Mouse (Mus musculus) myocyte (in vitro differentiated cells): ENCODE results near the gene Tspan15.

ENCODE experiments used
- CEBPB ChIP-seq: IDR thresholded peaks from 2 replicates; pipeline ENCODE4 v1.6.1; 2011; ENCODE audit warnings: mild to moderate bottlenecking, moderate library complexity; ENCODE audit not compliant: poor library complexity, insufficient read depth, severe bottlenecking
- E2F4 ChIP-seq: IDR thresholded peaks from one replicate; pipeline ENCODE4 v1.6.1; 2011; ENCODE audit warnings: mild to moderate bottlenecking, control low read depth, moderate library complexity; ENCODE audit not compliant: insufficient read depth
- MAX ChIP-seq: IDR thresholded peaks from one replicate; pipeline ENCODE4 v1.6.1; 2011; ENCODE audit warnings: low read depth, mild to moderate bottlenecking, control low read depth
- MYOD1 ChIP-seq, 3 experiments: IDR thresholded peaks; one replicate each; pipeline ENCODE4 v1.6.1; 2011; ENCODE audit warnings: control low read depth in 2 of 3, low read depth in 2 of 3, mild to moderate bottlenecking in 2 of 3, moderate library complexity in 1 of 3; ENCODE audit not compliant: insufficient read length in 2 of 3, control insufficient read depth in 1 of 3
- MYOG ChIP-seq, 3 experiments: IDR thresholded peaks; one replicate each; pipeline ENCODE4 v1.6.1; 2011; ENCODE audit warnings: control low read depth in 2 of 3, low read depth in 2 of 3, mild to moderate bottlenecking in 2 of 3; ENCODE audit not compliant: insufficient read length in 2 of 3, control insufficient read depth in 1 of 3, insufficient read depth in 1 of 3
- POLR2A ChIP-seq: IDR thresholded peaks from one replicate; pipeline ENCODE4 v1.6.1; 2011; ENCODE audit warnings: low read depth, mild to moderate bottlenecking, control low read depth, moderate library complexity; ENCODE audit not compliant: insufficient read length
- POLR2AphosphoS2 ChIP-seq: IDR thresholded peaks from one replicate; pipeline ENCODE4 v1.6.1; 2011; ENCODE audit warnings: low read depth, control low read depth; ENCODE audit not compliant: insufficient read length
- SRF ChIP-seq: IDR thresholded peaks from one replicate; pipeline ENCODE4 v1.6.1; 2011; ENCODE audit warnings: low read depth; ENCODE audit not compliant: control insufficient read depth, insufficient read length
- TCF12 ChIP-seq: IDR thresholded peaks from one replicate; pipeline ENCODE4 v1.6.1; 2011; ENCODE audit warnings: mild to moderate bottlenecking, control low read depth; ENCODE audit not compliant: poor library complexity, insufficient read depth, severe bottlenecking
- USF1 ChIP-seq: IDR thresholded peaks from one replicate; pipeline ENCODE4 v1.6.1; 2011; ENCODE audit warnings: low read depth, mild to moderate bottlenecking, control low read depth, moderate library complexity

DNA sequence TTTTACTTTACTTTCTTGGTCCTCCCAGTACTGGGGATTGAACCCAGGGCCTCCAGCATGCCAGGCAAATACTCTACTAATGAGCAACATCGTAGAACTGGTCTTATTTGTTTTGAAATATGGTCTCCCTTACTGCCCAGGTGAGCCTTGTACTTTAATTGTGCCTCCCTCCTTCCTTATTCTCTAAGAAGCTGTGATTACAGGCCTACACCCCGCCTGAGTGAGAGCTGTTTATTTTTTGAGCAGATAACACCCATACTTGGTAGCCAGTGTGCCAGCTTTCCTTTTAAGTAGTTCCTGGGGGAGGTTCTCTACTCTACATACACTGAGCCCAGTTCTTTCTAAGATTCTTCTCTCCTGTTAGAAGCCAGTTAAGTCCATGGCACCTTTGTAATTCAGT, 33.2 kb upstream of the Tspan15 start:
- TF ChIP-seq TCF12 (no peak), MYOG (IDR thresholded peaks at IDR 0.05; ENCODE audit: control insufficient read depth in 1 of 3, insufficient read depth in 1 of 3, insufficient read length in 2 of 3, low read depth in 2 of 3) (no peak), E2F4 (no peak), POLR2AphosphoS2 (no peak), POLR2A (no peak), CEBPB (no peak), USF1 (no peak), MAX (no peak), SRF (no peak), MYOD1 (IDR thresholded peaks at IDR 0.05; ENCODE audit: control insufficient read depth in 1 of 3, insufficient read length in 2 of 3, low read depth in 2 of 3) (no peak)
